Mouse (Mus musculus): ENCODE results near the gene Nsrp1.

- TF ChIP-seq POLR2A (IDR thresholded peaks at IDR 0.05; ENCODE audit: control insufficient read depth, extremely low read depth, insufficient read depth, low read length, poor library complexity) (peak; percentile 90; the same call in 1 of the 2 replicates), CTCF (IDR thresholded peaks at IDR 0.05; ENCODE audit: borderline replicate concordance, control insufficient read depth, extremely low read depth, insufficient read depth, low read length, poor library complexity) (no peak)
Observed at GRCm38 (mm10) chr11:77078273-77079134, at the start of gene Nsrp1.

Data from thymus, adult 2 months (tissue).